Mouse (Mus musculus): ENCODE data around the gene Lrrc36.

- TF ChIP-seq CTCF (IDR thresholded peaks at IDR 0.05 in 2 of 3, conservative IDR thresholded peaks at IDR 0.05 in 1 of 3; ENCODE audit: control insufficient read depth in 1 of 3, insufficient read depth in 1 of 3, low read depth in 2 of 3, low read length in 3 of 3, poor library complexity in 1 of 3, severe bottlenecking in 1 of 3) (no peak), NRF1 (IDR thresholded peaks at IDR 0.05; ENCODE audit: insufficient read depth, low read depth, low read length, poor library complexity, severe bottlenecking) (no peak), POLR2A (IDR thresholded peaks at IDR 0.05; ENCODE audit: control insufficient read depth in 1 of 2, insufficient read depth in 1 of 2, low read depth in 1 of 2, low read length in 2 of 2, poor library complexity in 1 of 2) (no peak), POLR2AphosphoS5 (IDR thresholded peaks at IDR 0.05; ENCODE audit: borderline replicate concordance, low read depth, low read length) (no peak), ZMIZ1 (IDR thresholded peaks at IDR 0.05; ENCODE audit: low read depth, low read length) (no peak), KAT2A (conservative IDR thresholded peaks at IDR 0.05; ENCODE audit: low read depth, low read length) (no peak), USF2 (IDR thresholded peaks at IDR 0.05; ENCODE audit: borderline replicate concordance in 1 of 2, insufficient read depth in 1 of 2, low read depth in 1 of 2, low read length in 2 of 2) (no peak), TBP (IDR thresholded peaks at IDR 0.05; ENCODE audit: low read depth, low read length) (no peak), POLR2AphosphoS2 (IDR thresholded peaks at IDR 0.05; ENCODE audit: low read length) (no peak), ETS1 (IDR thresholded peaks at IDR 0.05; ENCODE audit: low read depth, low read length) (no peak), EP300 (IDR thresholded peaks at IDR 0.05; ENCODE audit: low read depth in 1 of 2, low read length in 2 of 2) (no peak)
These were observed 5.0 kb upstream of the Lrrc36 start for GRCm38 (mm10) chr8:105408331-105408730.
